Comparison of ENCODE assay signal across 8 mouse cellular contexts in the genomic region with DNA sequence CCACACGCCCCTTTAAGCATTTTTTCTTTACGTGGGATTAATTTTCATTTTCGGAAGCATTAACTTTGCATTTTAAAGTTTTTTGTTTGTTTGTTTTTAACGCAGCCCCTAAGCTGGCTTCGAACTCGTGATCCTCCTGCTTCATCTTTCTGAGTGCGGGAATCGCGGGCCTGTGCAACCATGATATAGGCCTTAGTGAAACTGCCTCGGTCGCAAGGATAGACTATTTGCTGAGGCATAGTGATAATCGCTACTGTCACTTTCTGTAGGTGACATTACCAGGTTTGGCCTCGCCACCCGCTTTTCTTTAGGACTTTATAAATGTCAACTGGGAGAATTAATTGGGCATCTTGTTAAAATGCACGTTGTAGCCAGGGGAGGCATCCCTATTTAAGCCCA. TPM values are rescaled to one million over a fixed set of nuclear protein-coding genes. Genes with fewer than 3 reads are reported as not detected.
DNase-seq lines count a peak whose midpoint lies in the region; ATAC-seq and TF ChIP-seq lines count a peak whose summit lies in the region.

No protein-coding gene starts in this region.

- H3K4me3 ChIP-seq in neural tube, embryonic 11.5 days (ENCODE audit: low read depth, low read length): peak overlapping the region; percentile 75
- peak overlapping the region; percentile 93 for H3K4me3 ChIP-seq in embryonic fibroblast, embryonic 13.5 days (ENCODE audit: insufficient read depth, low read length)
- H3K4me3 ChIP-seq in limb, embryonic 13.5 days: peak overlapping the region; percentile 88
- peak overlapping the region; percentile 82 for H3K4me3 ChIP-seq in stomach, embryonic 14.5 days (ENCODE audit: low read depth, low read length)

- H3K4me1 ChIP-seq in neural tube, embryonic 11.5 days (ENCODE audit: control insufficient read depth, insufficient read depth, low read length): peaks cover 4% of the 10 kb centered on the region; the same call in 1 of the 2 replicates
- H3K4me1 ChIP-seq in embryonic fibroblast, embryonic 13.5 days (ENCODE audit: control insufficient read depth, insufficient read depth, low read length): no peaks in the 10 kb centered on the region
- peaks cover 5% of the 10 kb centered on the region for H3K4me1 ChIP-seq in limb, embryonic 13.5 days
- peaks cover 8% of the 10 kb centered on the region for H3K4me1 ChIP-seq in stomach, embryonic 14.5 days (ENCODE audit: control insufficient read depth, insufficient read depth, low read length)

- DNase-seq in neural tube, embryonic 11.5 days (ENCODE audit: low spot score): no peak
- no peak for DNase-seq in neural tube, embryonic 10.5 days (ENCODE audit: extremely low spot score, low spot score)
- DNase-seq in left cerebral cortex, postnatal 4 days: no peak

- no peaks in the 10 kb centered on the region for H3K9me3 ChIP-seq in neural tube, embryonic 11.5 days (ENCODE audit: control insufficient read depth, low read length)
- H3K9me3 ChIP-seq in limb, embryonic 13.5 days: no peaks in the 10 kb centered on the region
- H3K9me3 ChIP-seq in stomach, embryonic 14.5 days (ENCODE audit: control insufficient read depth, low read depth, low read length): no peaks in the 10 kb centered on the region

- TF ChIP-seq POLR2A in embryonic fibroblast, embryonic 13.5 days (IDR thresholded peaks at IDR 0.05; ENCODE audit: low read depth, low read length): no peak

- H3K36me3 ChIP-seq in neural tube, embryonic 11.5 days (ENCODE audit: control insufficient read depth, insufficient read depth, low read length): no peaks in the 10 kb centered on the region
- peaks cover 13% of the 10 kb centered on the region for H3K36me3 ChIP-seq in limb, embryonic 13.5 days
- H3K36me3 ChIP-seq in stomach, embryonic 14.5 days (ENCODE audit: control insufficient read depth, insufficient read depth, low read length): no peaks in the 10 kb centered on the region

- no peaks in the 10 kb centered on the region for H3K27me3 ChIP-seq in neural tube, embryonic 11.5 days (ENCODE audit: control insufficient read depth, insufficient read depth, low read length)
- no peaks in the 10 kb centered on the region for H3K27me3 ChIP-seq in limb, embryonic 13.5 days
- H3K27me3 ChIP-seq in stomach, embryonic 14.5 days (ENCODE audit: control insufficient read depth, insufficient read depth, low read length): no peaks in the 10 kb centered on the region

- TF ChIP-seq CTCF in embryonic fibroblast, embryonic 13.5 days (IDR thresholded peaks at IDR 0.05; ENCODE audit: borderline replicate concordance, insufficient read depth, low read length): no peak

- intact Hi-C loops in left cerebral cortex, postnatal 4 days (cut with DNase I): no loop called here

- H3K27ac ChIP-seq in neural tube, embryonic 11.5 days (ENCODE audit: low read depth, low read length): no peak overlapping the region
- H3K27ac ChIP-seq in embryonic fibroblast, embryonic 13.5 days (ENCODE audit: insufficient read depth, low read length): no peak overlapping the region
- no peak overlapping the region for H3K27ac ChIP-seq in limb, embryonic 13.5 days
- no peak overlapping the region for H3K27ac ChIP-seq in stomach, embryonic 14.5 days (ENCODE audit: low read length)

- ATAC-seq in neural tube, embryonic 11.5 days (ENCODE audit: insufficient read depth, low FRiP score, low TSS enrichment): no peak
- no peak for ATAC-seq in limb, embryonic 13.5 days (ENCODE audit: low FRiP score, low read depth)
- no peak for ATAC-seq in stomach, embryonic 14.5 days (ENCODE audit: insufficient number of reproducible peaks, insufficient read depth, low FRiP score, low read depth)
- ATAC-seq in megakaryocyte-erythroid progenitor cell, adult 5-6 weeks (replicated peaks; ENCODE audit: low FRiP score, low TSS enrichment, poor library complexity, severe bottlenecking): no peak
- no peak for ATAC-seq in activated CD4-positive, CD25-positive, alpha-beta regulatory T cell, adult 4 months

- WGBS in neural tube, embryonic 11.5 days: 9% methylated on average over 15 of the region's 15 CpGs
- 5% methylated on average over 15 of the region's 15 CpGs for WGBS in limb, embryonic 13.5 days
- 7% methylated on average over 15 of the region's 15 CpGs for WGBS in stomach, embryonic 14.5 days

- H3K4me2 ChIP-seq in neural tube, embryonic 11.5 days (ENCODE audit: low read depth): peak overlapping the region; percentile 67
- peak overlapping the region; percentile 77 for H3K4me2 ChIP-seq in limb, embryonic 13.5 days (replicated peaks)
- H3K4me2 ChIP-seq in stomach, embryonic 14.5 days (replicated peaks; ENCODE audit: low read depth, low read length): peak overlapping the region; percentile 83

- H3K9ac ChIP-seq in neural tube, embryonic 11.5 days (ENCODE audit: low read length): peak overlapping the region; percentile 86
- H3K9ac ChIP-seq in limb, embryonic 13.5 days: peak overlapping the region; percentile 89
- H3K9ac ChIP-seq in stomach, embryonic 14.5 days (replicated peaks; ENCODE audit: low read depth, low read length): peak overlapping the region; percentile 84

RNA-seq across cellular contexts. Expression of gene Wdr66, which starts 23.4 kb away (rescaled TPM):
- polyA plus RNA-seq in neural tube, embryonic 11.5 days (2014; fragmentation: Nextera tagmentation; extraction: Ambion mirVana): 11.9 and 13.8 TPM in 2 replicates
- 0.15 and 0.77 TPM in 2 replicates for polyA plus RNA-seq in embryonic fibroblast, embryonic 13.5 days (2011; ENCODE audit: insufficient read length, low read depth, missing spikeins)
- polyA plus RNA-seq in limb, embryonic 13.5 days (2015; fragmentation: Nextera tagmentation; extraction: Ambion mirVana): 0.61 and 1.1 TPM in 2 replicates
- 1.3 and 1.7 TPM in 2 replicates for polyA plus RNA-seq in stomach, embryonic 14.5 days (2014; fragmentation: Nextera tagmentation; extraction: Ambion mirVana)
- total RNA-seq in megakaryocyte-erythroid progenitor cell, adult 5-6 weeks (2014; fragmentation: Nextera tagmentation): not detected in 2 replicates
- 0.28 TPM in 1 of 2 replicates, not detected in the other for total RNA-seq in megakaryocyte-erythroid progenitor cell, adult 5-6 weeks (2017)
- polyA plus RNA-seq in activated CD4-positive, CD25-positive, alpha-beta regulatory T cell, adult 4 months (2017; shearing (Covaris generic)): 1 to 10 TPM in 1 of 2 experiments, under 1 TPM in 1; 0.54 to 1.4 TPM
- 1 to 10 TPM; 5.6 to 6.1 TPM for total RNA-seq in left cerebral cortex, postnatal 4 days (2021)

RNA-seq across cellular contexts. Expression of gene Hpd, which starts 46.0 kb away (rescaled TPM):
- not detected in 2 replicates for polyA plus RNA-seq in neural tube, embryonic 11.5 days (2014; fragmentation: Nextera tagmentation; extraction: Ambion mirVana)
- not detected in 2 replicates for polyA plus RNA-seq in embryonic fibroblast, embryonic 13.5 days (2011; ENCODE audit: insufficient read length, low read depth, missing spikeins)
- not detected in 2 replicates for polyA plus RNA-seq in limb, embryonic 13.5 days (2015; fragmentation: Nextera tagmentation; extraction: Ambion mirVana)
- polyA plus RNA-seq in stomach, embryonic 14.5 days (2014; fragmentation: Nextera tagmentation; extraction: Ambion mirVana): 0.36 TPM in 1 of 2 replicates, not detected in the other
- total RNA-seq in megakaryocyte-erythroid progenitor cell, adult 5-6 weeks (2014; fragmentation: Nextera tagmentation): not detected in 2 replicates
- total RNA-seq in megakaryocyte-erythroid progenitor cell, adult 5-6 weeks (2017): not detected in 2 replicates
- polyA plus RNA-seq in activated CD4-positive, CD25-positive, alpha-beta regulatory T cell, adult 4 months (2017; shearing (Covaris generic)): not detected
- not detected for total RNA-seq in left cerebral cortex, postnatal 4 days (2021)

RNA-seq across cellular contexts. Expression of gene Psmd9, which starts 59.3 kb away (rescaled TPM):
- 68.3 and 69.0 TPM in 2 replicates for polyA plus RNA-seq in neural tube, embryonic 11.5 days (2014; fragmentation: Nextera tagmentation; extraction: Ambion mirVana)
- polyA plus RNA-seq in embryonic fibroblast, embryonic 13.5 days (2011; ENCODE audit: insufficient read length, low read depth, missing spikeins): 23.0 and 28.4 TPM in 2 replicates
- polyA plus RNA-seq in limb, embryonic 13.5 days (2015; fragmentation: Nextera tagmentation; extraction: Ambion mirVana): 99.6 and 104 TPM in 2 replicates
- 72.8 and 82.3 TPM in 2 replicates for polyA plus RNA-seq in stomach, embryonic 14.5 days (2014; fragmentation: Nextera tagmentation; extraction: Ambion mirVana)
- 89.8 and 96.1 TPM in 2 replicates for total RNA-seq in megakaryocyte-erythroid progenitor cell, adult 5-6 weeks (2014; fragmentation: Nextera tagmentation)
- total RNA-seq in megakaryocyte-erythroid progenitor cell, adult 5-6 weeks (2017): 36.0 and 41.0 TPM in 2 replicates
- 10 to 100 TPM; 31.6 to 42.2 TPM for polyA plus RNA-seq in activated CD4-positive, CD25-positive, alpha-beta regulatory T cell, adult 4 months (2017; shearing (Covaris generic))
- 10 to 100 TPM; 34.9 to 39.3 TPM for total RNA-seq in left cerebral cortex, postnatal 4 days (2021)
